Mouse (Mus musculus) lung, postnatal 4 days (tissue): ENCODE measurements at regions not wholly inside any gene's neighbourhood (a gene's known extent, or its start where the extent isn't known, plus 50 kb on each side); places are given as distances from the start of the nearest gene placed in this dataset.

Experiments
- DNase-seq, 2 experiments: peaks; one replicate each; pipeline ENCODE4 v3.0.0; 2021

- no peak for DNase-seq
These were observed 136.9 kb downstream of the Uaca start for GRCm38 (mm10) chr9:60931290-60931689.

GRCm38 (mm10) chr9:60936937-60937336, 142.6 kb downstream of the Uaca start:
- DNase-seq, result no peak

- peak; percentile 89 to 91 for DNase-seq
These were observed 145.8 kb downstream of the Uaca start for GRCm38 (mm10) chr9:60939858-60940804.

- DNase-seq, result no peak
These were observed 153.0 kb downstream of the Uaca start for GRCm38 (mm10) chr9:60947363-60947762.

GRCm38 (mm10) chr9:60948531-60949070, 154.3 kb downstream of the Uaca start:
- no peak for DNase-seq

- DNase-seq, result no peak
These were observed 155.8 kb downstream of the Uaca start for GRCm38 (mm10) chr9:60950161-60950560.

- peak; percentile 59 to 72 for DNase-seq
These were observed 156.8 kb downstream of the Uaca start for GRCm38 (mm10) chr9:60951071-60951561.

GRCm38 (mm10) chr9:60957438-60957837, 163.1 kb downstream of the Uaca start:
- no peak for DNase-seq

- DNase-seq, result no peak
These were observed 165.2 kb downstream of the Uaca start for GRCm38 (mm10) chr9:60959537-60959936.

GRCm38 (mm10) chr9:60962086-60962485, 167.7 kb downstream of the Uaca start:
- DNase-seq, result no peak

GRCm38 (mm10) chr9:60965641-60966040, 171.3 kb downstream of the Uaca start:
- DNase-seq, result no peak

GRCm38 (mm10) chr9:60968281-60969031, 174.1 kb downstream of the Uaca start:
- DNase-seq, result no peak

GRCm38 (mm10) chr9:60972201-60972910, 178.0 kb downstream of the Uaca start:
- no peak for DNase-seq

- no peak for DNase-seq
These were observed 180.2 kb downstream of the Uaca start for GRCm38 (mm10) chr9:60974546-60974945.

GRCm38 (mm10) chr9:60982383-60983085, 188.2 kb downstream of the Uaca start:
- no peak for DNase-seq

GRCm38 (mm10) chr9:60983246-60983645, 188.9 kb downstream of the Uaca start:
- no peak for DNase-seq

- no peak for DNase-seq
These were observed 193.8 kb downstream of the Uaca start for GRCm38 (mm10) chr9:60988113-60988512.

- DNase-seq, result no peak
These were observed 195.5 kb downstream of the Uaca start for GRCm38 (mm10) chr9:60989670-60990391.

GRCm38 (mm10) chr9:60991509-60991908, 197.2 kb downstream of the Uaca start:
- peak; percentile 68 to 75 for DNase-seq

- DNase-seq, result no peak
These were observed 199.3 kb downstream of the Uaca start for GRCm38 (mm10) chr9:60993661-60994060.

GRCm38 (mm10) chr9:60995096-60995495, 200.8 kb downstream of the Uaca start:
- no peak for DNase-seq
